Mouse (Mus musculus): Measurements from ENCODE around the gene Rbm42.
A peak's percentile ranks its signal among the peaks of the same experiment; 100 is the strongest.

- TF ChIP-seq CTCF (conservative IDR thresholded peaks at IDR 0.05; ENCODE audit: low read length) (peak; percentile 77), NANOG (IDR thresholded peaks at IDR 0.05; ENCODE audit: borderline replicate concordance, low read length) (no peak)
These were observed 19.1 kb upstream of the Rbm42 start for GRCm38 (mm10) chr7:30669229-30669628.

Measured in E14TG2a.4 (cell line).